ENCODE assay signal across 29 mouse cellular contexts in the genomic region with DNA sequence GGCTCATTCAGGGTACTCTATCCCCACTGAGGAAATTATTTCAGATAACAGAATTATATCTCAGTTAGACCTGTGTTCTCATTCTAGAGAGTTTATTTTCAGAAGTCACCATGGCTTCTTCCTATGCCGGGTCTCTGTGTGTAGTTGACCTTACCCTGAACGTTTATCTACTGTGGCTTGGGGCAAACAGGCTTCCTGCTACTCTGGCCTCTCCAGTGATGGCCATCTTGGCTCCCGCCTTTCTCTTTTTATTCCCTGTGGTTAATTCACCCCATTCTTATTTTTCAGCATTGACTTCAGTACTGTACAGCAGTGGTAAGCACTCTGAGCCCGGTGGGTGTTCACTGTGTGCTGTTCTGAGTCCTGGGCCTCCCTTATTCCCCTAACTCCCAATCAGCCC. TPM values are rescaled to one million over a fixed set of nuclear protein-coding genes. Genes with fewer than 3 reads are reported as not detected.
DNase-seq lines count a peak whose midpoint lies in the region; ATAC-seq and TF ChIP-seq lines count a peak whose summit lies in the region.
"Had no signal": no experiment of that assay in that cellular context is flagged by ENCODE, and none has a peak within 500 bp of the region (broad histone marks: within the 10 kb centered on the region; RNA-seq: fewer than 3 reads in every experiment).

No protein-coding gene starts in this region.

- peaks cover 42% of the 10 kb centered on the region for H3K4me1 ChIP-seq in forebrain, embryonic 13.5 days
- H3K4me1 ChIP-seq in forebrain, embryonic 11.5 days (replicated peaks; ENCODE audit: control insufficient read depth, insufficient read depth, low read length), result 0 out of 2 replicates have a peak, but pooled peaks cover 2% of the 10 kb centered on the region
- H3K4me1 ChIP-seq in heart, embryonic 13.5 days, result peaks cover 69% of the 10 kb centered on the region
- peaks cover 5% of the 10 kb centered on the region for H3K4me1 ChIP-seq in embryonic facial prominence, embryonic 11.5 days (ENCODE audit: control insufficient read depth, insufficient read depth, low read length)
- H3K4me1 ChIP-seq in limb, embryonic 10.5 days, result peaks cover 78% of the 10 kb centered on the region

- 88% methylated on average over 4 of the region's 4 CpGs for WGBS in forebrain, embryonic 13.5 days
- 74% methylated on average over 4 of the region's 4 CpGs for WGBS in forebrain, embryonic 11.5 days
- WGBS in heart, embryonic 13.5 days, result 50% methylated on average over 4 of the region's 4 CpGs
- 50% methylated on average over 4 of the region's 4 CpGs for WGBS in embryonic facial prominence, embryonic 11.5 days
- 71% methylated on average over 4 of the region's 4 CpGs for WGBS in limb, embryonic 10.5 days

- no peak overlapping the region for H3K4me3 ChIP-seq in forebrain, embryonic 13.5 days
- H3K4me3 ChIP-seq in forebrain, embryonic 11.5 days (ENCODE audit: low read depth, low read length), result no peak overlapping the region
- no peak overlapping the region for H3K4me3 ChIP-seq in heart, embryonic 13.5 days
- H3K4me3 ChIP-seq in embryonic facial prominence, embryonic 11.5 days (ENCODE audit: low read depth, low read length), result no peak overlapping the region
- no peak overlapping the region for H3K4me3 ChIP-seq in limb, embryonic 10.5 days
- H3K4me3 ChIP-seq in gastrocnemius, adult 2 months, result no peak overlapping the region
- H3K4me3 ChIP-seq: hindbrain, embryonic 13.5 days; liver, embryonic 15.5 days; lung, embryonic 15.5 days; midbrain, embryonic 15.5 days; myocyte; neural tube, embryonic 13.5 days had no signal

- no peaks in the 10 kb centered on the region for H3K9me3 ChIP-seq in forebrain, embryonic 13.5 days (replicated peaks)
- no peaks in the 10 kb centered on the region for H3K9me3 ChIP-seq in forebrain, embryonic 11.5 days (ENCODE audit: control insufficient read depth, low read length)
- no peaks in the 10 kb centered on the region for H3K9me3 ChIP-seq in heart, embryonic 13.5 days
- no peaks in the 10 kb centered on the region for H3K9me3 ChIP-seq in embryonic facial prominence, embryonic 11.5 days (replicated peaks; ENCODE audit: control insufficient read depth, low read length)
- no peaks in the 10 kb centered on the region for H3K9me3 ChIP-seq in limb, embryonic 10.5 days (replicated peaks)
- H3K9me3 ChIP-seq: hindbrain, embryonic 13.5 days; liver, embryonic 15.5 days; lung, embryonic 15.5 days; midbrain, embryonic 15.5 days; neural tube, embryonic 13.5 days had no signal

- no peaks in the 10 kb centered on the region for H3K36me3 ChIP-seq in forebrain, embryonic 13.5 days (ENCODE audit: poor library complexity, severe bottlenecking)
- H3K36me3 ChIP-seq in forebrain, embryonic 11.5 days (ENCODE audit: control insufficient read depth, insufficient read depth, low read length), result no peaks in the 10 kb centered on the region
- peaks cover 24% of the 10 kb centered on the region for H3K36me3 ChIP-seq in heart, embryonic 13.5 days
- no peaks in the 10 kb centered on the region for H3K36me3 ChIP-seq in embryonic facial prominence, embryonic 11.5 days (replicated peaks; ENCODE audit: control insufficient read depth, insufficient read depth, low read depth, low read length)
- H3K36me3 ChIP-seq in limb, embryonic 10.5 days, result peaks cover 6% of the 10 kb centered on the region; the same call in 1 of the 2 replicates
- H3K36me3 ChIP-seq: hindbrain, embryonic 13.5 days; liver, embryonic 15.5 days; lung, embryonic 15.5 days; midbrain, embryonic 15.5 days; neural tube, embryonic 13.5 days had no signal

- TF ChIP-seq CTCF in gastrocnemius, adult 2 months (IDR thresholded peaks at IDR 0.05), result no peak

- intact Hi-C loops in gastrocnemius, adult 2 months (cut with DNase I), result no loop called here

- H3K9ac ChIP-seq in forebrain, embryonic 13.5 days, result no peak overlapping the region
- no peak overlapping the region for H3K9ac ChIP-seq in forebrain, embryonic 11.5 days (ENCODE audit: low read length)
- no peak overlapping the region for H3K9ac ChIP-seq in heart, embryonic 13.5 days
- H3K9ac ChIP-seq in embryonic facial prominence, embryonic 11.5 days (replicated peaks; ENCODE audit: low read length), result no peak overlapping the region
- H3K9ac ChIP-seq: hindbrain, embryonic 13.5 days; liver, embryonic 15.5 days; lung, embryonic 15.5 days; midbrain, embryonic 15.5 days; neural tube, embryonic 13.5 days had no signal

- H3K27ac ChIP-seq in forebrain, embryonic 13.5 days, result peak overlapping the region; percentile 66
- H3K27ac ChIP-seq in forebrain, embryonic 11.5 days (ENCODE audit: low read depth, low read length), result no peak overlapping the region
- 0 out of 2 replicates have a peak overlapping the region, but pooled peaks have one; percentile 46 for H3K27ac ChIP-seq in heart, embryonic 13.5 days (replicated peaks)
- peak overlapping the region; percentile 25; the same call in 1 of the 2 replicates for H3K27ac ChIP-seq in embryonic facial prominence, embryonic 11.5 days (replicated peaks; ENCODE audit: low read depth, low read length)
- peak overlapping the region; percentile 47 for H3K27ac ChIP-seq in limb, embryonic 10.5 days
- H3K27ac ChIP-seq in gastrocnemius, adult 2 months, result no peak overlapping the region
- H3K27ac ChIP-seq: hindbrain, embryonic 13.5 days; liver, embryonic 15.5 days; lung, embryonic 15.5 days; midbrain, embryonic 15.5 days; neural tube, embryonic 13.5 days; stomach, postnatal 0 days had no signal

- H3K4me2 ChIP-seq in forebrain, embryonic 13.5 days, result no peak overlapping the region
- no peak overlapping the region for H3K4me2 ChIP-seq in forebrain, embryonic 11.5 days (ENCODE audit: low read depth, low read length, severe bottlenecking)
- H3K4me2 ChIP-seq in heart, embryonic 13.5 days, result no peak overlapping the region
- no peak overlapping the region for H3K4me2 ChIP-seq in embryonic facial prominence, embryonic 11.5 days (ENCODE audit: low read depth, low read length)
- H3K4me2 ChIP-seq: hindbrain, embryonic 13.5 days; liver, embryonic 15.5 days; lung, embryonic 15.5 days; midbrain, embryonic 15.5 days; neural tube, embryonic 13.5 days had no signal

- no peak for ATAC-seq in forebrain, embryonic 13.5 days
- ATAC-seq in forebrain, embryonic 11.5 days (replicated peaks; ENCODE audit: low FRiP score), result no peak
- ATAC-seq in heart, embryonic 13.5 days (ENCODE audit: extremely low read depth, insufficient number of reproducible peaks, low FRiP score, low TSS enrichment), result no peak
- no peak for ATAC-seq in embryonic facial prominence, embryonic 11.5 days (replicated peaks; ENCODE audit: insufficient number of reproducible peaks, low FRiP score, low TSS enrichment, low read depth)
- ATAC-seq: inflammation-experienced regulatory T-cells, adult 6 months; midbrain, embryonic 15.5 days had no signal

- no peak for DNase-seq in forebrain, embryonic 11.5 days (ENCODE audit: low spot score)
- DNase-seq in heart, postnatal 4 days, result no peak
- no peak for DNase-seq in embryonic facial prominence, embryonic 11.5 days (ENCODE audit: low spot score)
- no peak for DNase-seq in limb, embryonic 10.5 days (ENCODE audit: low spot score)
- no peak for DNase-seq in spleen, postnatal 36 days (ENCODE audit: low spot score in 2 of 2)
- DNase-seq in gastrocnemius, adult 2 months, result no peak
- DNase-seq: adrenal gland, postnatal 25 days; cerebellum, adult 11 months; cerebellum, postnatal 10 days; gastrocnemius, postnatal 14 days; heart, adult 18-20 months; heart, postnatal 10 days; kidney, adult 18-20 months; left cerebral cortex, postnatal 4 days; liver; lung, postnatal 36 days; right cerebral cortex, adult 18-20 months; right cerebral cortex, postnatal 4 days; thymus, adult 2 months had no signal

- H3K27me3 ChIP-seq in forebrain, embryonic 13.5 days, result no peaks in the 10 kb centered on the region
- no peaks in the 10 kb centered on the region for H3K27me3 ChIP-seq in forebrain, embryonic 11.5 days (ENCODE audit: control insufficient read depth, insufficient read depth, low read length)
- no peaks in the 10 kb centered on the region for H3K27me3 ChIP-seq in heart, embryonic 13.5 days (replicated peaks)
- no peaks in the 10 kb centered on the region for H3K27me3 ChIP-seq in embryonic facial prominence, embryonic 11.5 days (ENCODE audit: control insufficient read depth, insufficient read depth, low read length)
- no peaks in the 10 kb centered on the region for H3K27me3 ChIP-seq in limb, embryonic 10.5 days (ENCODE audit: low read depth, poor library complexity, severe bottlenecking)
- H3K27me3 ChIP-seq: hindbrain, embryonic 13.5 days; liver, embryonic 15.5 days; lung, embryonic 15.5 days; midbrain, embryonic 15.5 days; neural tube, embryonic 13.5 days had no signal

RNA-seq across cellular contexts. Expression of a gene that starts 25.1 kb away (rescaled TPM):
- polyA plus RNA-seq in forebrain, embryonic 13.5 days (2015; fragmentation: Nextera tagmentation; extraction: Ambion mirVana), result 5.7 and 6.9 TPM in 2 replicates
- 7.8 and 8.1 TPM in 2 replicates for polyA plus RNA-seq in forebrain, embryonic 11.5 days (2014; fragmentation: Nextera tagmentation; extraction: Ambion mirVana)
- 11.1 and 12.1 TPM in 2 replicates for polyA plus RNA-seq in heart, embryonic 13.5 days (2015; fragmentation: Nextera tagmentation; extraction: Ambion mirVana)
- total RNA-seq in heart, postnatal 4 days (2021), result 10 to 100 TPM; 71.8 to 73.6 TPM
- polyA plus RNA-seq in embryonic facial prominence, embryonic 11.5 days (2014; fragmentation: Nextera tagmentation; extraction: Ambion mirVana), result 6.5 and 6.9 TPM in 2 replicates
- 8.2 and 9.8 TPM in 2 replicates for polyA plus RNA-seq in limb, embryonic 10.5 days (2016; fragmentation: Nextera tagmentation; extraction: Ambion mirVana)
- 10 to 100 TPM; 14.1 to 21.3 TPM for total RNA-seq in gastrocnemius, adult 2 months (2021)

RNA-seq across cellular contexts. Expression of a gene that starts 52.6 kb away (rescaled TPM):
- polyA plus RNA-seq in forebrain, embryonic 13.5 days (2015; fragmentation: Nextera tagmentation; extraction: Ambion mirVana), result 12.6 and 13.6 TPM in 2 replicates
- polyA plus RNA-seq in forebrain, embryonic 11.5 days (2014; fragmentation: Nextera tagmentation; extraction: Ambion mirVana), result 15.0 and 17.4 TPM in 2 replicates
- 18.9 and 22.1 TPM in 2 replicates for polyA plus RNA-seq in heart, embryonic 13.5 days (2015; fragmentation: Nextera tagmentation; extraction: Ambion mirVana)
- total RNA-seq in heart, postnatal 4 days (2021), result 10 to 100 TPM; 18.0 to 21.5 TPM
- polyA plus RNA-seq in embryonic facial prominence, embryonic 11.5 days (2014; fragmentation: Nextera tagmentation; extraction: Ambion mirVana), result 17.2 and 18.2 TPM in 2 replicates
- polyA plus RNA-seq in limb, embryonic 10.5 days (2016; fragmentation: Nextera tagmentation; extraction: Ambion mirVana), result 12.9 and 14.2 TPM in 2 replicates
- 1 to 10 TPM; 7.4 to 9.4 TPM for total RNA-seq in gastrocnemius, adult 2 months (2021)

Comparison
In these comparisons a context has a peak if more than half of its experiments do, and no peak if none do; other contexts are left out.
1. H3K27ac ChIP-seq: peak in forebrain, embryonic 13.5 days (single experiment), heart, embryonic 13.5 days (single experiment), embryonic facial prominence, embryonic 11.5 days (single experiment) and limb, embryonic 10.5 days (single experiment); none in forebrain, embryonic 11.5 days (single experiment) and gastrocnemius, adult 2 months (single experiment).